Mouse (Mus musculus) CH12.LX (cell line): ENCODE data around the gene Spata2l. TPM values are rescaled to one million over a fixed set of nuclear protein-coding genes. Genes with fewer than 3 reads are reported as not detected.

ENCODE experiments used
- DNase-seq: peaks from one replicate; pipeline ENCODE4 v3.0.0-alpha.2; 2013; ENCODE audit errors: extremely low read depth
- H3K27ac ChIP-seq: 2 replicates; pipeline ENCODE4 v1.5.1; 2012; ENCODE audit warnings: low read depth, mild to moderate bottlenecking, control low read depth, moderate library complexity; ENCODE audit not compliant: insufficient read depth
- H3K27me3 ChIP-seq: replicated peaks from 2 replicates; pipeline ENCODE3; 2012; ENCODE audit warnings: inconsistent platforms
- H3K36me3 ChIP-seq, 2 experiments: replicated peaks in 1 of 2; 2 replicates each; pipeline versions ENCODE3 to v1.6.1; 2012; ENCODE audit warnings: inconsistent platforms in 1 of 2, low read length in 1 of 2, mild to moderate bottlenecking in 1 of 2, mixed read lengths in 1 of 2, moderate library complexity in 1 of 2; ENCODE audit not compliant: control insufficient read depth in 1 of 2, insufficient read depth in 1 of 2
- H3K4me1 ChIP-seq, 2 experiments: 2 replicates each; pipeline ENCODE4 v1.6.1; 2012; ENCODE audit warnings: inconsistent platforms in 1 of 2, moderate library complexity in 1 of 2; ENCODE audit not compliant: insufficient read depth in 2 of 2, control insufficient read depth in 1 of 2
- H3K4me2 ChIP-seq: 2 replicates; pipeline ENCODE4 v1.6.1; 2012; ENCODE audit warnings: low read depth, mild to moderate bottlenecking, control low read depth; ENCODE audit not compliant: poor library complexity, insufficient read depth, severe bottlenecking
- H3K4me3 ChIP-seq, 3 experiments: fragments of 150-350 bp in 1 of 3; sonication (generic) in 1 of 3; replicated peaks in 1 of 3; 2 replicates each; pipeline versions ENCODE3 to v1.5.1; 2011 to 2012; ENCODE audit warnings: low read depth in 2 of 3, low read length in 2 of 3, mild to moderate bottlenecking in 2 of 3, moderate library complexity in 2 of 3, control low read depth in 1 of 3, improper control_type of control experiment in 1 of 3, inconsistent platforms in 1 of 3, mixed read lengths in 1 of 3; ENCODE audit not compliant: poor library complexity in 1 of 3
- H3K79me2 ChIP-seq: replicated peaks from 2 replicates; pipeline ENCODE4 v1.6.1; 2012; ENCODE audit warnings: mild to moderate bottlenecking, moderate library complexity; ENCODE audit not compliant: control insufficient read depth, poor library complexity, insufficient read depth, severe bottlenecking; ENCODE audit errors: extremely low read depth
- H3K9ac ChIP-seq: 2 replicates; pipeline ENCODE4 v1.6.1; 2012; ENCODE audit warnings: low read depth, mild to moderate bottlenecking, control low read depth, moderate library complexity; ENCODE audit not compliant: insufficient read depth
- H3K9me3 ChIP-seq: replicated peaks from 2 replicates; pipeline ENCODE3; 2012; ENCODE audit warnings: low read length, inconsistent platforms, mixed read lengths
- BHLHE40 ChIP-seq: IDR thresholded peaks from 2 replicates; pipeline ENCODE4 v1.6.1; 2011; ENCODE audit warnings: mild to moderate bottlenecking, low read depth, low read length, improper control_type of control experiment
- CHD1 ChIP-seq: IDR thresholded peaks from 2 replicates; pipeline ENCODE4 v1.6.1; 2012; ENCODE audit warnings: low read depth, low read length, improper control_type of control experiment, inconsistent platforms
- CHD2 ChIP-seq: IDR thresholded peaks from 2 replicates; pipeline ENCODE4 v1.6.1; 2011; ENCODE audit warnings: low read length, improper control_type of control experiment
- CTCF ChIP-seq, 2 experiments: IDR thresholded peaks in 1 of 2; conservative IDR thresholded peaks in 1 of 2; 2 replicates each; pipeline ENCODE4 v1.5.1; 2011 to 2012; ENCODE audit warnings: low read depth in 2 of 2, low read length in 2 of 2, improper control_type of control experiment in 1 of 2, inconsistent platforms in 1 of 2, mild to moderate bottlenecking in 1 of 2, moderate library complexity in 1 of 2
- E2F4 ChIP-seq: IDR thresholded peaks from 2 replicates; pipeline ENCODE4 v1.6.1; 2011; ENCODE audit warnings: low read depth, low read length, improper control_type of control experiment; ENCODE audit not compliant: insufficient replicate concordance
- ELF1 ChIP-seq: IDR thresholded peaks from 2 replicates; pipeline ENCODE4 v1.6.1; 2014; ENCODE audit warnings: low read depth, mild to moderate bottlenecking, inconsistent platforms, low read length, improper control_type of control experiment
- HCFC1 ChIP-seq: IDR thresholded peaks from 2 replicates; pipeline ENCODE4 v1.6.1; 2012; ENCODE audit warnings: low read depth, mild to moderate bottlenecking, inconsistent platforms, low read length, improper control_type of control experiment
- IRF4 ChIP-seq: IDR thresholded peaks from 2 replicates; pipeline ENCODE4 v1.6.1; 2014; ENCODE audit warnings: low read depth, mild to moderate bottlenecking, inconsistent platforms, low read length, improper control_type of control experiment
- JUN ChIP-seq: IDR thresholded peaks from 2 replicates; pipeline ENCODE4 v1.6.1; 2011; ENCODE audit warnings: low read depth, mild to moderate bottlenecking, low read length, improper control_type of control experiment, moderate library complexity; ENCODE audit not compliant: insufficient read depth
- KAT2A ChIP-seq: IDR thresholded peaks from 2 replicates; pipeline ENCODE4 v1.6.1; 2012; ENCODE audit warnings: low read length, improper control_type of control experiment, inconsistent platforms; ENCODE audit not compliant: insufficient replicate concordance
- MAFK ChIP-seq: IDR thresholded peaks from 2 replicates; pipeline ENCODE4 v1.6.1; 2011; ENCODE audit warnings: low read length, improper control_type of control experiment; ENCODE audit not compliant: insufficient replicate concordance
- MAZ ChIP-seq: IDR thresholded peaks from 2 replicates; pipeline ENCODE4 v1.6.1; 2012; ENCODE audit warnings: low read depth, mild to moderate bottlenecking, inconsistent platforms, low read length, improper control_type of control experiment, moderate library complexity
- MEF2A ChIP-seq: IDR thresholded peaks from 2 replicates; pipeline ENCODE4 v1.6.1; 2014; ENCODE audit warnings: low read depth, mild to moderate bottlenecking, inconsistent platforms, low read length, improper control_type of control experiment, borderline replicate concordance
- MXI1 ChIP-seq: IDR thresholded peaks from 2 replicates; pipeline ENCODE4 v1.6.1; 2011; ENCODE audit warnings: mild to moderate bottlenecking, low read depth, low read length, improper control_type of control experiment
- MYC ChIP-seq: IDR thresholded peaks from 2 replicates; pipeline ENCODE4 v1.6.1; 2011; ENCODE audit warnings: low read depth, mild to moderate bottlenecking, improper control_type of control experiment, low read length
- NELFE ChIP-seq: IDR thresholded peaks from 2 replicates; pipeline ENCODE4 v1.6.1; 2011; ENCODE audit warnings: low read depth, low read length, improper control_type of control experiment
- NRF1 ChIP-seq: IDR thresholded peaks from 2 replicates; pipeline ENCODE4 v1.6.1; 2014; ENCODE audit warnings: low read depth, mild to moderate bottlenecking, inconsistent platforms, low read length, improper control_type of control experiment, moderate library complexity
- PAX5 ChIP-seq: IDR thresholded peaks from 2 replicates; pipeline ENCODE4 v1.6.1; 2012; ENCODE audit warnings: low read length, inconsistent platforms, mixed read lengths
- POLR2A ChIP-seq: IDR thresholded peaks from 2 replicates; pipeline ENCODE4 v1.6.1; 2011; ENCODE audit warnings: low read depth, mild to moderate bottlenecking, improper control_type of control experiment, low read length
- POLR2AphosphoS2 ChIP-seq: IDR thresholded peaks from 2 replicates; pipeline ENCODE4 v1.6.1; 2011; ENCODE audit warnings: low read depth, low read length, improper control_type of control experiment
- RCOR1 ChIP-seq: conservative IDR thresholded peaks from 2 replicates; pipeline ENCODE4 v1.6.1; 2012; ENCODE audit warnings: low read depth, mild to moderate bottlenecking, inconsistent platforms, low read length, improper control_type of control experiment
- SIN3A ChIP-seq: IDR thresholded peaks from 2 replicates; pipeline ENCODE4 v1.6.1; 2012; ENCODE audit warnings: low read length, improper control_type of control experiment, inconsistent platforms
- SMC3 ChIP-seq: IDR thresholded peaks from 2 replicates; pipeline ENCODE4 v1.6.1; 2011; ENCODE audit warnings: low read depth, low read length, improper control_type of control experiment
- TBP ChIP-seq: conservative IDR thresholded peaks from 2 replicates; pipeline ENCODE4 v1.6.1; 2011; ENCODE audit warnings: low read depth, low read length, improper control_type of control experiment
- TCF12 ChIP-seq: IDR thresholded peaks from 2 replicates; pipeline ENCODE4 v1.6.1; 2014; ENCODE audit warnings: low read depth, mild to moderate bottlenecking, inconsistent platforms, low read length, improper control_type of control experiment
- UBTF ChIP-seq: IDR thresholded peaks from 2 replicates; pipeline ENCODE4 v1.6.1; 2012; ENCODE audit warnings: low read depth, mild to moderate bottlenecking, inconsistent platforms, low read length, improper control_type of control experiment, moderate library complexity
- USF2 ChIP-seq: conservative IDR thresholded peaks from 2 replicates; pipeline ENCODE4 v1.6.1; 2011; ENCODE audit warnings: low read depth, low read length, improper control_type of control experiment
- ZKSCAN1 ChIP-seq: IDR thresholded peaks from 2 replicates; pipeline ENCODE4 v1.6.1; 2012; ENCODE audit warnings: low read depth, inconsistent platforms, low read length, improper control_type of control experiment, borderline replicate concordance
- ZNF384 ChIP-seq: IDR thresholded peaks from 2 replicates; pipeline ENCODE4 v1.6.1; 2012; ENCODE audit warnings: low read depth, low read length, improper control_type of control experiment, inconsistent platforms
- dilution Hi-C: fragments of 300-500 bp; cut with MboI; formaldehyde crosslinking; loops from 2 replicates; pipeline ENCODE4 v1.14.3; 2020; ENCODE audit warnings: low sequenced_read_pairs; ENCODE audit not compliant: extremely low pct_unique_long_range_greater_than_20kb, extremely low pct_ligation_motif_present
- in situ Hi-C: fragments of 300-500 bp; cut with MboI; formaldehyde crosslinking; loops from 3 replicates; pipeline ENCODE4 v1.14.3; 2019; ENCODE audit warnings: low sequenced_read_pairs, low pct_ligation_motif_present, low pct_unique_long_range_greater_than_20kb, mixed read lengths
- polyA plus RNA-seq: library from polyadenylated mRNA; unstranded; fragments of >175 nt; gene quantifications from 2 replicates; pipeline ENCODE4 v1.2.1, GENCODE M21; 2012; ENCODE audit warnings: low read depth; ENCODE audit not compliant: insufficient read length
- total RNA-seq, 2 experiments: library from RNA; depleted of rRNA; stranded (reverse); fragments of 300-350 nt in 1 of 2; fragments of >200 nt in 1 of 2; gene quantifications; 2 replicates each; pipeline ENCODE4 v1.2.3; 2012 to 2014

The Spata2l gene
- total and polyA plus RNA-seq, 3 experiments = 0.63 to 2.3 (median 1.4) TPM

GRCm38 (mm10) chr8:123213118-123213772, 22.8 kb downstream of the Spata2l start:
- H3K9ac ChIP-seq = peak overlapping the region; percentile 73
- H3K27ac ChIP-seq = no peak overlapping the region
- peaks cover 16% of the 10 kb centered on the region for H3K79me2 ChIP-seq
- H3K9me3 ChIP-seq = no peaks in the 10 kb centered on the region
- dilution Hi-C loops (no loop called here), in situ Hi-C loops (no loop called here)
- H3K4me2 ChIP-seq = peak overlapping the region; percentile 35
- no peak for DNase-seq
- TF ChIP-seq NRF1 = no peak
- no peak for TF ChIP-seq CHD1
- TF ChIP-seq NELFE = no peak
- peaks cover 5% of the 10 kb centered on the region for H3K27me3 ChIP-seq
- H3K36me3 ChIP-seq = peaks cover 23 to 28% of the 10 kb centered on the region in 2 experiments
- peaks cover 0 to 17% of the 10 kb centered on the region in 2 experiments; a peak in 2 of 4 replicates for H3K4me1 ChIP-seq
- H3K4me3 ChIP-seq = peak overlapping the region; percentile 54 to 96 (median 59)

DNA sequence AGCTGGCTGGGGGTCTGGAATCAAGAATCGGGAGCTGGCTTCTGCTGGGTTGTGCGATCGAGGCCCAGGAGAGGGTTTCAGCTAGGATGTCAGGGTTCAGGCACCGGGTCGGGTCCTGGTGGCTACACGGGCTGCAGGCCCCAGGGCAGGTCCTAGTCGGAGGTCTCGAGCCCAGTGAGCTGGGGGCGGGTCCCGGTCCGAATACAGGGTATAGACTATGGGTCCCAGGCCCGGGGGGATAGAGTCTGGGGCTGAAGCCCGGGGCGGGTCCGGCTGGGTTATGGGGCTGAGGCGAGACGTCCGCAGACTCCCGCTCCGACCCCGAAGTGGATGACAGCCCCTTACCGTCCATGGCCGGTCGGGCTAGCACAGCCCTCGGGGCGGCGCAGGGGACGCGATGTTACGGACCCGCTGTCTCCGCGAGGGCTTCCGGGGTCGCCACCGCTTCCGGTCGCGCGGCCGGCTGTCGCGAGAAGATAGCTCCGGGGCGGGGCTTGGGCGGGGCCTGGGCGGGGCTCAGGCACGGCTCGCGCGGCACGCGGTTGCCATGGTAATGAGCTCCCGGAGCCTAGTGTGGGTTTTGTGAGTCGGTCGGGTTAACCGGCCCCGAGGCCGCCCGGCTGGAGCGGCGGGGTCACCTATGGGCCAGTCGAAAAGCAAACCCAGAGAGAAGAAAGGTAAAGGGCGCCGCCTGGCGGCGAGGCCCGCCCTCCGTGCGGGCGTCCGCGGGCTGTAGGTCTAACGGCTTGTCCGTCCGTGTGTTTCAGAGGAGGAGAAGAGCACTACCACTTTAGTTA, 23.5 kb downstream of the Spata2l start, which contains the start of the genes Chmp1a and Spata33:
Gene Chmp1a (minus strand): TSS at position 443 of the 797 bp plus-strand sequence.
Gene Spata33 (plus strand): TSS at position 512 of the 797 bp plus-strand sequence.
- peaks cover 5% of the 10 kb centered on the region for H3K27me3 ChIP-seq
- in situ Hi-C loops (no loop called here), dilution Hi-C loops (no loop called here)
- peak within 1 kb of the TSS; percentile 87 to 99 (median 96) for H3K4me3 ChIP-seq
- peak within 1 kb of the TSS; percentile 87 for H3K4me2 ChIP-seq
- H3K79me2 ChIP-seq = peaks cover 16% of the 10 kb centered on the region
- H3K9me3 ChIP-seq = no peaks in the 10 kb centered on the region
- DNase-seq = peak; percentile 87
- peak within 1 kb of the TSS; percentile 99 for H3K9ac ChIP-seq
- peaks cover 30 to 35% of the 10 kb centered on the region in 2 experiments for H3K36me3 ChIP-seq
- H3K27ac ChIP-seq = no peak within 1 kb of the TSS
- H3K4me1 ChIP-seq = peaks cover 0 to 17% of the 10 kb centered on the region in 2 experiments; a peak in 2 of 4 replicates
- TF ChIP-seq NRF1 (0 out of 2 replicates have a peak, but pooled peaks have one; percentile 8), TCF12 (peak; percentile 83), CHD1 (no peak), RCOR1 (no peak), HCFC1 (peak; percentile 80), SMC3 (peak; percentile 49), CTCF (conservative IDR thresholded peaks at IDR 0.05 in 1 of 2, IDR thresholded peaks at IDR 0.05 in 1 of 2; ENCODE audit: low read depth in 2 of 2, low read length in 2 of 2) (peak; percentile 32 to 78; a peak in 3 of 4 replicates), CHD2 (peak; percentile 99), MAFK (no peak), IRF4 (peak; percentile 54), PAX5 (no peak), JUN (no peak), POLR2A (peak; percentile 88), NELFE (peak; percentile 86), USF2 (no peak), MYC (no peak), E2F4 (no peak), SIN3A (peak; percentile 97), ZNF384 (no peak), MAZ (peak; percentile 44; the same call in 1 of the 2 replicates), POLR2AphosphoS2 (no peak), UBTF (no peak; the same call in 1 of the 2 replicates), ZKSCAN1 (no peak), KAT2A (0 out of 2 replicates have a peak, but pooled peaks have one; percentile 64), MXI1 (peak; percentile 89), BHLHE40 (peak; percentile 73), ELF1 (peak; percentile 97), MEF2A (peak; percentile 58; the same call in 1 of the 2 replicates), TBP (no peak)
